Mouse (Mus musculus) G1E (cell line): ENCODE measurements around the gene Tspan5. TPM values are rescaled to one million over a fixed set of nuclear protein-coding genes. Genes with fewer than 3 reads are reported as not detected.

Source experiments
- ATAC-seq: 2 replicates; pipeline ENCODE4 v1.8.0; 2016; ENCODE audit warnings: mild to moderate bottlenecking; ENCODE audit not compliant: insufficient number of reproducible peaks, poor library complexity, low FRiP score, severe bottlenecking; ENCODE audit errors: extremely low read depth
- DNase-seq: peaks from one replicate; pipeline ENCODE4 v3.0.0; 2012; ENCODE audit warnings: low spot score
- H3K27me3 ChIP-seq: 2 replicates; pipeline ENCODE4 v1.6.1; 2012; ENCODE audit warnings: mild to moderate bottlenecking, low read length, inconsistent platforms; ENCODE audit not compliant: insufficient read depth
- H3K36me3 ChIP-seq: replicated peaks from 2 replicates; pipeline ENCODE3; 2012; ENCODE audit warnings: mild to moderate bottlenecking, inconsistent platforms
- H3K4me1 ChIP-seq: 2 replicates; pipeline ENCODE4 v1.6.1; 2012; ENCODE audit warnings: low read depth, low read length, inconsistent platforms, mixed read lengths; ENCODE audit not compliant: insufficient read depth
- H3K4me3 ChIP-seq: 2 replicates; pipeline ENCODE4 v1.5.1; 2012; ENCODE audit warnings: low read depth, mild to moderate bottlenecking, inconsistent platforms, low read length, moderate library complexity, mixed read lengths
- H3K9me3 ChIP-seq: replicated peaks from 2 replicates; pipeline ENCODE4 v1.6.1; 2012; ENCODE audit warnings: inconsistent platforms
- CTCF ChIP-seq: IDR thresholded peaks from 2 replicates; pipeline ENCODE4 v1.5.1; 2012; ENCODE audit warnings: low read depth, low read length, inconsistent platforms, mixed read lengths
- GATA1 ChIP-seq: IDR thresholded peaks from 2 replicates; pipeline ENCODE4 v1.6.1; 2012; ENCODE audit warnings: borderline replicate concordance, low read length, inconsistent platforms, mixed read lengths
- GATA2 ChIP-seq: IDR thresholded peaks from 2 replicates; pipeline ENCODE4 v1.6.1; 2012; ENCODE audit warnings: low read depth, low read length, inconsistent platforms, borderline replicate concordance
- POLR2AphosphoS5 ChIP-seq: IDR thresholded peaks from 2 replicates; pipeline ENCODE4 v1.6.1; 2012; ENCODE audit warnings: low read depth, low read length, inconsistent platforms; ENCODE audit not compliant: insufficient replicate concordance
- TAL1 ChIP-seq: conservative IDR thresholded peaks from 2 replicates; pipeline ENCODE4 v1.6.1; 2012; ENCODE audit warnings: low read depth, low read length, inconsistent platforms, mixed read lengths
- polyA plus RNA-seq: library from polyadenylated mRNA; stranded (reverse); fragments of >175 nt; gene quantifications from 2 replicates; pipeline ENCODE4 v1.2.3, GENCODE M21; 2012
- total RNA-seq, 2 experiments: library from RNA; stranded (forward) in 1 of 2; stranded (reverse) in 1 of 2; fragments of 200-1000 nt in 1 of 2; fragments of >200 nt in 1 of 2; fragmentation: Nextera tagmentation in 1 of 2; gene quantifications; 2 replicates each; pipeline ENCODE4 v1.2.3; 2014 to 2017

Tspan5 gene
- total and polyA plus RNA-seq, 3 experiments, result 0.05 TPM; not detected in 2

DNA sequence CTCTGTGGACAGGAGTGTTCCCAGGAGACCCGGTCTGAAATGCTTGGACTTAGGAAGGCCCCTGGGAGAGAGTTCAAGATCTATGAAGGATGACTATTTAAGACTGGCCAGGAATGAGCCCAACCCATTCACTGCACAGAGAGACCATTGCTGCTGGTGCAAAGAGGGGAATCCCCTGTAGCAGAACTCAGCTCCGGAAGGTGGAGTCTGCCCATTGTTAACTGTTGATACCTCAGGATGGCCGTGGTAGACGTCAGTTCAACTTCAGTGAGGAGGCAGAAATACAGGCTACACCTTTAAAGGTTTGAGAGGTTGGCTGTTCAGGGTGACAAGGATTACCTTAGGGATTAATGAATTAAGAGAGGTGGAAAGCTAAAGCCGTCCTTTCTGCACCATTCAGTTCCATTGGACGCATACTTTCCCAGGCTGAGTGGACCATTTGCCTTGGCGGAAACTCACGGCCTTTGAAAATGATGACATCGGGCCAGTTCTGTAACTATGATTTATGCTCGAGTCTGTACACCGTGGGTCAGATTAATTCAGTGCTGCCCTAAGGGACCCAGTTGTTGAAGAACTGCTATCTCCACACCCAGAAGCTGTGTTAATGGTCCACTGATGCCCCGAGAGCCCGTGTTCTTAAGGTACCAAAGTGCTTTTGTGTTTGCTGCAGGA, 71.3 kb downstream of the Tspan5 start:
- ATAC-seq (no peak), DNase-seq (no peak)
- H3K4me3 ChIP-seq, result no peak overlapping the region
- H3K4me1 ChIP-seq, result no peaks in the 10 kb centered on the region
- H3K9me3 ChIP-seq, result no peaks in the 10 kb centered on the region
- TF ChIP-seq CTCF (no peak), GATA2 (no peak), POLR2AphosphoS5 (no peak), TAL1 (no peak), GATA1 (no peak)
- H3K36me3 ChIP-seq, result no peaks in the 10 kb centered on the region
- no peaks in the 10 kb centered on the region; the same call in 1 of the 2 replicates for H3K27me3 ChIP-seq

- no peak for ATAC-seq
- Histone ChIP-seq H3K27me3 (no peaks in the 10 kb centered on the region; the same call in 1 of the 2 replicates), H3K9me3 (no peaks in the 10 kb centered on the region), H3K36me3 (no peaks in the 10 kb centered on the region), H3K4me3 (no peak overlapping the region), H3K4me1 (no peaks in the 10 kb centered on the region)
- no peak for TF ChIP-seq CTCF
- no peak for TF ChIP-seq GATA2
- no peak for TF ChIP-seq GATA1
- no peak for TF ChIP-seq POLR2AphosphoS5
- TF ChIP-seq TAL1, result no peak
- no peak for DNase-seq
Observed at GRCm38 (mm10) chr3:138814457-138814856, 72.5 kb downstream of the Tspan5 start.

DNA sequence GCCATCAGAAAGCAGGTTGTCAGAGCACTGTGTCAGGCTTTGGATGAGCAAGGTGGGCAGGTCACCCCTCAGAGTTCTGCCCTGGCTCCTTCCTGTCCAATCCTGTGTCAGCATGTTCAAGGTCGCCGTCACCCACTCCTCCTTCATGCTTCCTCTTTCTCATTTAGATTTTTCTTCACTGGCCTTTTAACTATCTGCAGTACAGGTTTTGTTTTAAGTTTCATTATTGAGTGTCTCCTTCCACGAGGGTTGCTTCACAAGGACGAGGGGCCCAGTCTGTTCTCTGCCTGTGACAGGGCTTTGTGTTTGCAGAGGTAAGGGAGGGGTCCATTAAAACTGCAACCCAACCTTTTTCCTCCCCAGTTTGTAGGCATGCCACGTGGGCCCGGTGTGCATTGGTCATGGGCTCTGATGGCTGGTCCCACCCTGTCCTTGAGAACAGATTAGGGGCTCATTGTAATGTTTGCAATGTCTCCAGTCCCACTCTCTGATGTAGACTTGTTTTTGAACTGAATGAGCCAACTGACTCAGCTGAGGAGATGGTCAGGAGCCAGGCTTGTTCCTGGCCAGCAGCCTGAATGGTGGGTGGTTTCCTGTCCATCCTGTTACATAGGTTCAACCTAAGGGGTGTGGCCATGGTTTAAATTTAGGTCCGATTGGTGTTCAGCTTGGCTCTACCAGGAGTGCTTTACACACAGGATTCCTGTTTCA, 73.3 kb downstream of the Tspan5 start:
- no peak overlapping the region for H3K4me3 ChIP-seq
- DNase-seq, result no peak
- no peaks in the 10 kb centered on the region for H3K36me3 ChIP-seq
- TF ChIP-seq GATA2 (no peak), CTCF (no peak), GATA1 (no peak), POLR2AphosphoS5 (no peak), TAL1 (no peak)
- no peak for ATAC-seq
- no peaks in the 10 kb centered on the region for H3K9me3 ChIP-seq
- H3K27me3 ChIP-seq, result no peaks in the 10 kb centered on the region
- H3K4me1 ChIP-seq, result no peaks in the 10 kb centered on the region

- H3K36me3 ChIP-seq, result no peaks in the 10 kb centered on the region
- no peak overlapping the region for H3K4me3 ChIP-seq
- no peaks in the 10 kb centered on the region for H3K4me1 ChIP-seq
- peaks cover under 1% of the 10 kb centered on the region; the same call in 1 of the 2 replicates for H3K27me3 ChIP-seq
- TF ChIP-seq CTCF, result no peak
- no peak for TF ChIP-seq GATA2
- TF ChIP-seq TAL1, result no peak
- no peak for TF ChIP-seq POLR2AphosphoS5
- TF ChIP-seq GATA1, result no peak
- DNase-seq, result no peak
- H3K9me3 ChIP-seq, result no peaks in the 10 kb centered on the region
- ATAC-seq, result no peak
Observed at GRCm38 (mm10) chr3:138816888-138817656, 75.1 kb downstream of the Tspan5 start.

- Histone ChIP-seq H3K9me3 (no peaks in the 10 kb centered on the region), H3K4me1 (no peaks in the 10 kb centered on the region), H3K4me3 (no peak overlapping the region), H3K27me3 (peaks cover 3% of the 10 kb centered on the region; the same call in 1 of the 2 replicates), H3K36me3 (no peaks in the 10 kb centered on the region)
- TF ChIP-seq CTCF (no peak), POLR2AphosphoS5 (no peak), TAL1 (no peak), GATA1 (no peak), GATA2 (no peak)
- ATAC-seq (no peak), DNase-seq (no peak)
Observed at GRCm38 (mm10) chr3:138819862-138820261, 77.9 kb downstream of the Tspan5 start.

- no peak for DNase-seq
- ATAC-seq, result no peak
- Histone ChIP-seq H3K4me1 (no peaks in the 10 kb centered on the region), H3K36me3 (no peaks in the 10 kb centered on the region), H3K27me3 (peaks cover 3% of the 10 kb centered on the region; the same call in 1 of the 2 replicates), H3K9me3 (no peaks in the 10 kb centered on the region), H3K4me3 (no peak overlapping the region)
- no peak for TF ChIP-seq GATA2
- TF ChIP-seq GATA1, result no peak
Observed at GRCm38 (mm10) chr3:138820296-138820695, 78.3 kb downstream of the Tspan5 start.
